Mouse (Mus musculus) telencephalon, adult 2 months (tissue): ENCODE data around the gene Maz.

ENCODE experiments used
- DNase-seq: peaks from one replicate; pipeline ENCODE4 v3.0.0-alpha.2; 2011; ENCODE audit warnings: low read depth, low spot score

Gene Maz

GRCm38 (mm10) chr7:127026984-127027726 is at the start of gene Maz:
Gene Maz (minus strand): TSS chr7:127027037.
- DNase-seq = peak; percentile 100

- no peak for DNase-seq
These were observed 49.4 kb upstream of the Maz start for GRCm38 (mm10) chr7:127076188-127076587.

- no peak for DNase-seq
These were observed 46.4 kb upstream of the Maz start for GRCm38 (mm10) chr7:127073221-127073620.

- no peak for DNase-seq
These were observed 44.1 kb upstream of the Maz start for GRCm38 (mm10) chr7:127070871-127071413.

GRCm38 (mm10) chr7:127066317-127066716 is 39.5 kb upstream of the Maz start:
- DNase-seq = no peak

- no peak for DNase-seq
These were observed 38.7 kb upstream of the Maz start for GRCm38 (mm10) chr7:127065538-127065937.

DNA sequence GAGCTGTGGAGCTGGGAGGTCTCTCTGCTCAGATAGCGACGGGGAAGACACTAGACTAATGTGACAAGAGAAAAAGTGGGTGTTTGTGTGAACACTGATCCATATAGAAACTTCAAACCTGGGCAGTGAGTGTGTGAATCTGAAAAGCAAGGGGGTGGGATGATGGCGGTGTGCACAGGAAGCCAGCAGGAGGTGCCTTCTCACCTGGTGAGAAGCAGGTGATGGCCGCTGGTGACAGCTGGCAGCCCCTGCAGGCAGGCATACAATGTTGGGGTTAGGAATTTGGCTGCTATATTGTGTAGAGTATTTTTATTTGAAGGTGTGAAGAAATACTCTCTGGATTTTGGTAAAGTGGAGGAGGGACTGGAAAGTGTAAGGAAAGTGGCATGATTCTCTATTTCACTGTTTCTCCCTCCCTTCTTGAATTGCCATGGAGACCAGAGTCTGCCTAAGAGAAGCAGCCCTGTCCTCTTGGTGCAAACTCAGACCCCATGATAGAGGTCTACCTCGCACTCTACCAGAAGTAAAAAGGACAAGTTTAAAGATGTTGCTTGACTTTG is 28.3 kb upstream of the Maz start:
- DNase-seq = peak; percentile 52

- peak; percentile 78 for DNase-seq
These were observed 15.2 kb upstream of the Maz start, which contains the start of gene Kif22 for GRCm38 (mm10) chr7:127041851-127042672. Gene Kif22 (minus strand): TSS chr7:127042471.

- DNase-seq = no peak
These were observed 4.4 kb upstream of the Maz start for GRCm38 (mm10) chr7:127031244-127031643.

DNA sequence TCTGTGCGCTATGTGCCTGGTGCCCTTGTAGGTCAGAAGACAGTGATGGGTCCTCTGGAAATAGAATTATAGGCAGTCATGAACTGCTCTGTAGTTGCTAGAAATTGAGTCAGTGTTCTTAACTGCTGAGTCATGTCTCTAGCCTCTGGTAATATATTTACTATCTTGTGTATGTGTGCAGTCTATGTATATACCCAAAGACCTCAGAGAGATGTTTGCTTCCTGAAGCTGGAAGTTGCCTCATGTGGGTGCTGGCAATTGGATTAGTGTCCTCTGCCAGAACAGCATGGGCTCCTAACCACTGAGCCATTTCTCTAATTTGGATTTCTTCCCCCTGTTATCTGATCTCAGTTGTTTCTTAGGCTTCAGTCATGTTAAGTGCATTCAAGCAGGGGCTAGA is 3.3 kb upstream of the Maz start:
- no peak for DNase-seq

GRCm38 (mm10) chr7:127027885-127028284 is 1.0 kb upstream of the Maz start:
- no peak for DNase-seq

GRCm38 (mm10) chr7:127026616-127026983 is 237 bp downstream of the Maz start:
- no peak for DNase-seq

GRCm38 (mm10) chr7:127026161-127026600 is 656 bp downstream of the Maz start:
- no peak for DNase-seq

GRCm38 (mm10) chr7:127025556-127026160 is 1.2 kb downstream of the Maz start:
- no peak for DNase-seq

- DNase-seq = no peak
These were observed 1.9 kb downstream of the Maz start for GRCm38 (mm10) chr7:127024755-127025555.

- no peak for DNase-seq
These were observed 2.7 kb downstream of the Maz start for GRCm38 (mm10) chr7:127023896-127024690.

- DNase-seq = no peak
These were observed 3.6 kb downstream of the Maz start for GRCm38 (mm10) chr7:127023272-127023691.

DNA sequence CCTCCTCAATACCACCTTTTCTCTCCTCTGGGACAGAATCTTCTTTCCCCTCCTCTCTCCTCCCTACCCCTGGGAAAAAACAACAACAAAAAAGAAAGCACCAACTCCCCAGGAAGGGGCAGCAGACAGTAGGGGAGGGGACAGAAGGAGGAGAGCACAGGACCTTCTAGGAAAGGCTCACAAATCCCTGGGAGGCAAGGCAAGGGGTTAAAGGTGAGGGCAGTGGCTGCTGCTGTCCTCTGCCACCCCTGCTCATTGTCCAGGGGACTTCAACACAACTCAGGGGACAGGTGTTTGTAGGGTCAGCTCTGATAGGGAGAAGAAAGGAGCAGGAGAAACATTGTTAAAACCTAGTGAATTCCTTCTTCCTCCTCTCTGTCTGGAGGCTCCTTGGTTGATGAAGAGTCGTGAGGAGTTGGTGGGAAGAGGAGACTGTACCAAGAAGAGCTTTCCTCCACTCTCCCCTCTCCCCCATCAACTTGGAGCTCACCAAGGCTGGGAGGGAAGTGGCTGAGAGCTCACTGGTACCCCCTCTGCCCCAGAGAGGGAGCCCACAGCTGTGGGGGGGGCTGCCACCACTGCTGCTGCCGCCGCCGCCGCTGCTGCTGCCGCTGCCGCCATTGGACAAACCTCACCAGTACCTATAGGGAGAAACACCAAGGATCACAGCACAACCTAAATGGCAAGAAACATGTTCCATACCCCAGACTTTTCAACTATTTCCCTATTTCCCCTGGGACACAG is 4.1 kb downstream of the Maz start:
- no peak for DNase-seq
